Mouse (Mus musculus): ENCODE data around the gene Adgrg2. TPM values are rescaled to one million over a fixed set of nuclear protein-coding genes. Genes with fewer than 3 reads are reported as not detected.

Gene Adgrg2
- not detected in 2 replicates for total RNA-seq (2015; ENCODE audit: low replicate concordance)
- not detected in 2 replicates for total RNA-seq (2017; ENCODE audit: low replicate concordance)

- no peak for ATAC-seq (replicated peaks; ENCODE audit: low FRiP score, poor library complexity, severe bottlenecking)
These were observed at the start of gene Adgrg2 for GRCm38 (mm10) chrX:160390464-160390956. Adgrg2 (plus strand) TSS chrX:160390690.

- ATAC-seq (replicated peaks; ENCODE audit: low FRiP score, poor library complexity, severe bottlenecking): no peak
These were observed 39.5 kb upstream of the Adgrg2 start for GRCm38 (mm10) chrX:160350995-160351394.

- no peak for ATAC-seq (replicated peaks; ENCODE audit: low FRiP score, poor library complexity, severe bottlenecking)
These were observed 38.4 kb upstream of the Adgrg2 start for GRCm38 (mm10) chrX:160351967-160352677.

DNA sequence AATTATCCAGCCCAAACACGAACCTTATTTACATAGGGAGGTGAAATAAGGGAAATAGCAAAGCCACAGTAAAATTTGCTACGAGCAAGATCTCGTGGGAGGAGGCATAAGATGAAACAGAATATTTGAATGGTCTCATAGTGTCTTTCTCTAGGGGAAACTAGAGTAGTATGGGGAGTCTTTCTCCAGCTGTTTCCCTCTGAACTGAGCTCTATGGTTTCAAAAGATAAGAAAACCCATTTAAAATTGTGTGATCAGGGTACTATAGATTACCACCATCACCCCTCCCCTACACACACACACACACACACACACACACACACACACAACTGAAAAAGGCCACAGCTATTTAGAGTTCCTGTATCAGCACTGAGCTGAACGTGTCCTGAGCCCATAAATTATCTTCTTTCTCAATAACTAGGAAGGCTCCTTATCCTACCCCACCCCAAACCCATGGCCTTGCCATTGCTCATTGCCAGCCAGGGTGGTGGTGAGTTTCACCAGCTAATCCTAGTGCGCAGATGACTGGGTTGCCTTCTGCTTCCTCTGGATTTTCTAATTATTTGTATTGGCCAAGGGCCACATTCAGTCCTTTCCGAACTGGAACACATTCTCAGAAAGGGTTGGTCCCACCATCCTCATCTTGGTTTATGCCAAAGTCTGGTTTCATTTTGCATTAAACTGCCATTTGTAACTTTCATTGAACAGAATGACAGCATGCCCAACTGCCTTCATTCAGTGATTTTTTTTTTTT is 5.6 kb upstream of the Adgrg2 start:
- peak; percentile 52; the same call in 1 of the 2 replicates for ATAC-seq (replicated peaks; ENCODE audit: low FRiP score, poor library complexity, severe bottlenecking)

DNA sequence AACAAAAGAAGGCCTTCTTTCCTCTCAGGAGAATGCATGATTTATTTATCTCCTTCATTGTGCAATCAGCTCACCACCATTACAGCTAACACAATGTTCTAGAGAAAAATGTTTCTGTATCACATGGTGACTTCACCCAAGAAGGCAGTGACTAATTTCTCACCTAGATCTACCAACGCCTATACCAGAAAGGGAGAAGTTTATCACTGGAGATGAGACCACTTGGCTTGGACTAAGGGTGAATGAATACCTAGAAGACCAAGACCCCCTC is 5.1 kb upstream of the Adgrg2 start:
- ATAC-seq (replicated peaks; ENCODE audit: low FRiP score, poor library complexity, severe bottlenecking): no peak

- no peak for ATAC-seq (replicated peaks; ENCODE audit: low FRiP score, poor library complexity, severe bottlenecking)
These were observed 22.5 kb downstream of the Adgrg2 start for GRCm38 (mm10) chrX:160412930-160413453.

GRCm38 (mm10) chrX:160413881-160414395 is 23.4 kb downstream of the Adgrg2 start:
- ATAC-seq (replicated peaks; ENCODE audit: low FRiP score, poor library complexity, severe bottlenecking): no peak

GRCm38 (mm10) chrX:160418397-160418796 is 27.9 kb downstream of the Adgrg2 start:
- no peak for ATAC-seq (replicated peaks; ENCODE audit: low FRiP score, poor library complexity, severe bottlenecking)

- ATAC-seq (replicated peaks; ENCODE audit: low FRiP score, poor library complexity, severe bottlenecking): no peak
These were observed 33.2 kb downstream of the Adgrg2 start for GRCm38 (mm10) chrX:160423737-160424136.

DNA sequence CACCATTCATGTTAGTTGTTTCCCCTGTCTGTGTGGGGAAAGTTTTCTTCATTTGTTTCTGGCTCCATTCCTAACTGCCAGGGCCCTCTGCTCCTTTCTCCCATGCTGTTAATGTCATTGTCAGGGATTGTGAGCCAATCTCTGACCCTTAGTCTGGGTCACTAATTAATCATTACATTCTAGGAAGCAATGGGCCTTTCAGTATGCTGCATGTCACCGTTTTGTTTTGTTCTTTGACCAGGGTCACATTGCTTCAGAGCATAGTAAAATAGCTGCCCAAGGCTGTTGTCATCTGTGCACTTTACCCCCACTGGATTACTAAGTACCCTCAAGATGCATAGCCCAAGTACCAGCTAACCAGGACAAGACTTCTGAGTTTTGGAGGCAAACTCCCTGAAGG is 36.0 kb downstream of the Adgrg2 start:
- ATAC-seq (replicated peaks; ENCODE audit: low FRiP score, poor library complexity, severe bottlenecking): no peak

- ATAC-seq (replicated peaks; ENCODE audit: low FRiP score, poor library complexity, severe bottlenecking): no peak
These were observed 36.4 kb downstream of the Adgrg2 start for GRCm38 (mm10) chrX:160426930-160427329.

DNA sequence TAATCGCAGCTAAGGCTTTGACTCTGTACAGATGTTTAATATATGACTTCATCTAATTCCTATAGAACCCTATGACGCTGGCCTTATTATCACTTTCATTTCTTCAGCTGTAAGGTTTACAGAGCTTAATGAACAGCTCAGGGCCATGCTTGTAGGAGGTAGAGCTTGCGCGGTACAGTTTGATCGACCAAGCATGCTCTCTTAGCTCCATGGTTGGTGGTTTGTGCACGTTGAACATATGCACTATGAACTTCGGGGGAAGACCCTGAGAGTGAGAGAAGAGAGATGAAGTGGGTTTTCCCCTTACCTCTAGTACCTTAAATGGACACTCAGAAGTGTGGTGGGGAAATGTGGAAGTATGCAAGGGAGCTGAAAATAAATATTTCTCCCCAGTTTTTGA is 41.7 kb downstream of the Adgrg2 start:
- no peak for ATAC-seq (replicated peaks; ENCODE audit: low FRiP score, poor library complexity, severe bottlenecking)

DNA sequence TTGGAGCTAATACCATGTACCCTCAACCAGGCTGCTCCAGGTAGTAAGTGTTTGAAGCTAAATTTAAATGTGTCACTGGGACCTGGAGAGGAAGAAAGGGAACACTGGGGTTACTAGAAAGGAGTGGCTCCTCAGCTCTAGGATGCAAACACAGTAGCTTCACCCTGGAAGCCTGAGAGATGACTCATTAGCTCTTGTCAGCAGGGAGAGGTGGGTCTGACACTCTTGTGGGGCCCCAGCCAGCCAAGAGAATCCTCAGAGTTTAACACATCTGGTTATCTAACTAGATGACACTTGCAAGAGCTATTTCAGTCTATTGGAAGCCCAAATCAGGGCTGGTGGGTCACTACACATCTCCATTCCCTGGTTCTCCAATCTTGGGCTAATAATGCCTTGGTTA is 50.8 kb downstream of the Adgrg2 start:
- no peak for ATAC-seq (replicated peaks; ENCODE audit: low FRiP score, poor library complexity, severe bottlenecking)

GRCm38 (mm10) chrX:160448351-160448750 is 57.9 kb downstream of the Adgrg2 start:
- no peak for ATAC-seq (replicated peaks; ENCODE audit: low FRiP score, poor library complexity, severe bottlenecking)

DNA sequence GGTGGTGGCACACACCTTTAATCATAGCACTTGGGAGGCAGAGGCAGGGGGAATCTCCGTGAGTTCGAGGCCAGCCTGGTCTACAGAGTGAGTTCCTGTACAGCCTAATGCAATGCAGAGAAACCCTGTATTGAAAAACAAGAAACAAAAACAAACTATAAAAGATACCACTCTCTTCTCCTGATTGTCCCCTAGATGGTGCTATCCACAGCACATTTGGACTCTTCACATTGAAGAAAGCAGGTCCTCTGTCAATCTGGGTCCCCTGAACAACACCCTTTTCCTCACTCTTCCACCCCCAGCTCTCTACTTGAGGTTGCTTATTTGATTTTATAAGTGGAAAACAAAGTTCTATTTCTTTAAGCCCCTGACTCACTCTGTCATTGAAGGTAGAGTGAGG is 58.9 kb downstream of the Adgrg2 start:
- no peak for ATAC-seq (replicated peaks; ENCODE audit: low FRiP score, poor library complexity, severe bottlenecking)

DNA sequence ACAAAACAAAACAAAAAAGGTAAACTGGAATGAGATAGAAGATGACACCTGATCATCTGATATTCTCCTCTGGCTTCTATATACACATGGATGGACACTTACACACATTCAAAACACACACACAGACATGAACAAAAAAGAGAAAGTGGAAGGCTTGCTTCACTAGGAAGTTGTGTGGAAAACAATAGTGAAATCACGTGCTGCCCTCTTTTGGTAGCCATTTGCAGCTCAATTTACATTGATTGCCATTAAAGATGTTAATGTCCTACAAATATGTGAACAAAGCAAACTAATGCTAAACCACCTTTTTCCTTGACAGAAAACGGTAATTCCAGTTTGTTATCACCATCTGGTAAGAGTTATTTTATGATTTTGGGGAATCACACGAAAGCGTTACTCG is 65.2 kb downstream of the Adgrg2 start:
- no peak for ATAC-seq (replicated peaks; ENCODE audit: low FRiP score, poor library complexity, severe bottlenecking)

- no peak for ATAC-seq (replicated peaks; ENCODE audit: low FRiP score, poor library complexity, severe bottlenecking)
These were observed 80.8 kb downstream of the Adgrg2 start for GRCm38 (mm10) chrX:160471257-160471786.

- no peak for ATAC-seq (replicated peaks; ENCODE audit: low FRiP score, poor library complexity, severe bottlenecking)
These were observed 99.3 kb downstream of the Adgrg2 start for GRCm38 (mm10) chrX:160489784-160490183.

DNA sequence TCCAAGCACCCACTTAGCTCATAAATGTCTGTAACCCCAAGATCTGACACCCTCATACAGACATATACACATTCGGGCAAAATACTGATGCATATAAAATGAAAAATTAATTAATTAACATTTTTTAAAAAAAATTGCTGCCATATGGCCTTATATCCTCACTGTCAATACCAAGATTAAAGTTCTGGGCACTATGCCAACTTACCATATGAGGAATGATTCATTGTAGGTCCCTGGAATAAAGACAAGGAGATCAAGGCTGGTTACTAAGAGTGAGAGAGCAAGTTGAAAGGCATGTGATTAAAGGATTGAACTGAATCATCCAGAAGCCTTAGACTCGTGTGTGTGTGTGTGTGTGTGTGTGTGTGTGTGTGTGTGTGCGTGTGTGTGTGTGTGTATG is 103.8 kb downstream of the Adgrg2 start:
- no peak for ATAC-seq (replicated peaks; ENCODE audit: low FRiP score, poor library complexity, severe bottlenecking)

DNA sequence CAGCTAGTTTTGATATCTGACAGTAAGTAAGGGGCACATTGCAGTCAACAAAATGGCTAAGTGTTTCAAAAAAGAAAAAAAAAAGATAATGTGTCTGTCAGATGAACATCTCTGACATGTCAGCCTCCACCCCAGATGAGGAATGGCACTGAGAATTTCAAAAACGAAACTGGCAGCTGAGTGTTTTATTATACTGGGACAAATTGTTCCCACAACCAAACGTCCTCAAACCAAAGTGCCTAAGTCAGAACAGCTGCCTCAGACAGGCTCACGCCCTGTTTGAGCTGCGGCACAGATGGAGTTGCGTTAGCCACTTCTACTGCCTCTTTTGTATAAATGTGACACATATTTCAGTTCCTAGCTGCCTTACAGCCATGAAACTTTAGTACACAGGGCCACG is 104.4 kb downstream of the Adgrg2 start:
- ATAC-seq (replicated peaks; ENCODE audit: low FRiP score, poor library complexity, severe bottlenecking): no peak

GRCm38 (mm10) chrX:160496473-160496872 is 106.0 kb downstream of the Adgrg2 start:
- no peak for ATAC-seq (replicated peaks; ENCODE audit: low FRiP score, poor library complexity, severe bottlenecking)

Data from erythroid progenitor cell, adult 5-6 weeks (primary cell).